8 mouse cellular contexts compared by ENCODE assay signal in the genomic region with DNA sequence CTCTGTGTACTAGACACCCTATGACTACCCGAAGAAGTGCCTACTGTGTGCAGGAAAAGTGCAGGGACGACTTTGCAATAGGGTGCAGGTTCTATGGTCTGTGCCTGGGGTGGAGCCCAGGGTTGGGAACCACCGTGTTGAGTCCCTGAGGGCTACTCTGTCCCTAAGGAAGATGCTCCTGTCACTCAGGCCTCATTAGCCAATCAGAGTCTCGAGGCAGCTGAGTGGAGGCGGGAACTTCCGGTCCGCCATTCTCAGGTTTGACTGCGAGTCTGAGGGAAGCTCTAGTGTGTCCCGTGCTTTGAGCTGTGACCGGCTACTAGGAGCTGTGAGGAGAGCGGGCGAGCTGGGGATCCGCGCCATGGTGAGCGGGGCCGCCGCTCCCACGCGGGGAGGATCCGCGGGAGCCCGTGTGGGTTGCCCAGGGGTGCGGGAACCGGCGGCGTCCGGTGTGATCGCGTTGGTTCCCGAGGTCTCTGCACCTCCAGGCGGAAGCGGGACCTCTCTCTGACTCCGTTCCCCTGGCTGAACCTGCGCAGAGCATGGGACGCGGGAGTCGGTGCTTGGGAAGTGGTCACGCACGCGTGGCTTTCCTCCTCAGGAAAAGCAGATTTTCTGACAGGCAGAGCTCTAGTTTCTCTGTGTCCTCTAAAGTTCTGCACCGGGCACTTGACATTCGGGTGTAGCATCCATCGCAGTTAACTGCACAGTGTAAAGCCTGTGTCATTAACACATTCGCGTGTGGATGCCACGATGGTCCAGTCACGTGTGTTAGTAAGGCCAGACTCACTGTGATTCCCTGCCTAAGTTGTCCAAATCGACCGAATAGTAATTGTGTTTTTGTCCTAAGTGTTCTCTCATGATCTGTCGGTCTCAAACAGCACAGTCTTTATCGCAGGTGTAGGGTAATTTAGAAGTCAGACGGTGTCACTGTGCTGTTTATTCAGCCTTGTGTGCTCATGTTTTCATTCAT. TPM values are rescaled to one million over a fixed set of nuclear protein-coding genes. Genes with fewer than 3 reads are reported as not detected.
DNase-seq lines count a peak whose midpoint lies in the region; ATAC-seq and TF ChIP-seq lines count a peak whose summit lies in the region.
"Not testable (repeated sequence)": the region's sequence is repeated elsewhere in the genome, so short reads cannot be mapped to it uniquely, and the experiment has no call there.

A gene (plus strand): TSS at position 257 of the 973 bp plus-strand sequence.

- peak; percentile 98 for ATAC-seq in forebrain, postnatal 0 days
- peak; percentile 93 for ATAC-seq in neural tube, embryonic 15.5 days (ENCODE audit: low FRiP score)

- WGBS in cerebellum, adult 2 months = 2% methylated on average over 31 of the region's 52 CpGs
- 1% methylated on average over 31 of the region's 52 CpGs for WGBS in forebrain, postnatal 0 days
- under 1% methylated on average over 33 of the region's 52 CpGs for WGBS in lung, adult 2 months
- whole genome bisulfite sequencing in neural tube, embryonic 15.5 days = 2% methylated on average over 38 of the region's 52 CpGs

- not testable (repeated sequence) for H3K27me3 ChIP-seq in cerebellum, adult 2 months (ENCODE audit: control insufficient read depth, insufficient read depth, low read length); forebrain, postnatal 0 days (ENCODE audit: insufficient read depth, low read length); neural tube, embryonic 15.5 days (replicated peaks)

- peak within 1 kb of the TSS; percentile 64 for H3K9ac ChIP-seq in forebrain, postnatal 0 days
- peak within 1 kb of the TSS; percentile 59 for H3K9ac ChIP-seq in neural tube, embryonic 15.5 days (replicated peaks)

- peak within 1 kb of the TSS; percentile 55 for H3K4me2 ChIP-seq in forebrain, postnatal 0 days (ENCODE audit: low read depth)
- peak within 1 kb of the TSS; percentile 66 for H3K4me2 ChIP-seq in neural tube, embryonic 15.5 days

- peak within 1 kb of the TSS; percentile 72 for H3K4me3 ChIP-seq in cerebellum, adult 2 months (replicated peaks; ENCODE audit: insufficient read depth, low read depth, low read length)
- peak within 1 kb of the TSS; percentile 46 for H3K4me3 ChIP-seq in forebrain, postnatal 0 days (ENCODE audit: low read depth, low read length)
- H3K4me3 ChIP-seq in layer of hippocampus, adult 2 months = peak within 1 kb of the TSS; percentile 59
- H3K4me3 ChIP-seq in lung, adult 2 months (replicated peaks; ENCODE audit: extremely low read depth, low read depth, low read length) = peak within 1 kb of the TSS; percentile 51
- peak within 1 kb of the TSS; percentile 51 for H3K4me3 ChIP-seq in neural tube, embryonic 15.5 days (replicated peaks)

- DNase-seq in MEL-GATA-1-ER (ENCODE audit: extremely low read depth, low read depth) = peak; percentile 81
- DNase-seq in cerebellum, adult 2 months = peak; percentile 91 to 92
- peak; percentile 95 for DNase-seq in forebrain, postnatal 0 days
- DNase-seq in heart, postnatal 4 days = peak; percentile 92
- peak; percentile 84 to 89 for DNase-seq in layer of hippocampus, adult 2 months (ENCODE audit: low spot score in 2 of 2)
- peak; percentile 86 for DNase-seq in lung, adult 2 months
- DNase-seq in testis, postnatal 10 days (ENCODE audit: low spot score) = peak; percentile 90

- peaks cover 10% of the 10 kb centered on the region; the same call in 1 of the 2 replicates for H3K9me3 ChIP-seq in forebrain, postnatal 0 days (ENCODE audit: low read length)
- H3K9me3 ChIP-seq in neural tube, embryonic 15.5 days (replicated peaks) = not testable (repeated sequence)

- peak within 1 kb of the TSS; percentile 78 for H3K27ac ChIP-seq in cerebellum, adult 2 months (ENCODE audit: insufficient read depth, low read length)
- peak within 1 kb of the TSS; percentile 83 for H3K27ac ChIP-seq in forebrain, postnatal 0 days (ENCODE audit: low read depth, low read length)
- peak within 1 kb of the TSS; percentile 89 for H3K27ac ChIP-seq in layer of hippocampus, adult 2 months
- H3K27ac ChIP-seq in neural tube, embryonic 15.5 days (replicated peaks) = peak within 1 kb of the TSS; percentile 85

- not testable (repeated sequence) for TF ChIP-seq CTCF in cerebellum, adult 2 months (IDR thresholded peaks at IDR 0.05; ENCODE audit: borderline replicate concordance, insufficient read depth, low read depth, low read length); forebrain, postnatal 0 days (IDR thresholded peaks at IDR 0.05; ENCODE audit: low read depth); layer of hippocampus, adult 2 months (conservative IDR thresholded peaks at IDR 0.05); lung, adult 2 months (IDR thresholded peaks at IDR 0.05; ENCODE audit: insufficient read depth, low read length)

- H3K4me1 ChIP-seq in cerebellum, adult 2 months (ENCODE audit: control insufficient read depth, insufficient read depth, low read length); forebrain, postnatal 0 days (ENCODE audit: insufficient read depth); lung, adult 2 months (ENCODE audit: control insufficient read depth, insufficient read depth, low read length): not testable (repeated sequence)
- H3K4me1 ChIP-seq in neural tube, embryonic 15.5 days = peaks cover 19% of the 10 kb centered on the region

- H3K36me3 ChIP-seq in forebrain, postnatal 0 days (ENCODE audit: insufficient read depth) = not testable (repeated sequence)
- H3K36me3 ChIP-seq in neural tube, embryonic 15.5 days = peaks cover 19% of the 10 kb centered on the region

- peak; percentile 60; the same call in 1 of the 2 replicates for TF ChIP-seq POLR2A in cerebellum, adult 2 months (IDR thresholded peaks at IDR 0.05; ENCODE audit: borderline replicate concordance, insufficient read depth, low read length)
- peak; percentile 48; the same call in 1 of the 2 replicates for TF ChIP-seq POLR2A in lung, adult 2 months (IDR thresholded peaks at IDR 0.05; ENCODE audit: borderline replicate concordance, extremely low read depth, low read depth, low read length)

RNA-seq across cellular contexts. Expression of the gene that starts here (rescaled TPM):
- 3.8 and 4.2 TPM in 2 replicates for polyA plus RNA-seq in cerebellum, adult 2 months (2012; rRNA removed)
- 5.9 and 9.5 TPM in 2 replicates for total RNA-seq in forebrain, postnatal 0 days (2014; rRNA removed)
- 2.3 and 3.4 TPM in 2 replicates for polyA plus RNA-seq in forebrain, postnatal 0 days (2015; fragmentation: Nextera tagmentation; extraction: Ambion mirVana)
- 1 to 10 TPM; 2.9 to 3.5 TPM for total RNA-seq in heart, postnatal 4 days (2021)
- total RNA-seq in layer of hippocampus, adult 2 months (2021) = 1 to 10 TPM; 3.6 to 5.0 TPM
- polyA plus RNA-seq in lung, adult 2 months (2012; rRNA removed) = 0.33 and 0.57 TPM in 2 replicates
- polyA plus RNA-seq in neural tube, embryonic 15.5 days (2015; fragmentation: Nextera tagmentation; extraction: Ambion mirVana) = 6.6 and 6.9 TPM in 2 replicates

Comparison
In these comparisons a context has a peak if more than half of its experiments do, and no peak if none do; other contexts are left out.
1. Peak in every context shown above with its lines: DNase-seq, ATAC-seq, H3K4me3 ChIP-seq and H3K27ac ChIP-seq.
2. Peak in DNase-seq and H3K4me3 ChIP-seq in lung, adult 2 months; RNA of the gene not detected or under 1 TPM.